Mouse (Mus musculus): ENCODE results near the gene Camsap3. TPM values are rescaled to one million over a fixed set of nuclear protein-coding genes. Genes with fewer than 3 reads are reported as not detected.

Camsap3 gene
- polyA plus RNA-seq, 2 experiments, result 6.6 to 13.7 TPM

- TF ChIP-seq POLR2A (IDR thresholded peaks at IDR 0.05; ENCODE audit: borderline replicate concordance, extremely low read depth, insufficient read depth, insufficient read length), result no peak
- H3K4me2 ChIP-seq (replicated peaks; ENCODE audit: low read depth, low read length, severe bottlenecking), result no peak overlapping the region
- H3K4me1 ChIP-seq (ENCODE audit: control insufficient read depth, insufficient read depth, low read length), result no peaks in the 10 kb centered on the region
- DNase-seq (ENCODE audit: low spot score), result no peak
- H3K4me3 ChIP-seq (replicated peaks; ENCODE audit: low read length), result no peak overlapping the region
- no peaks in the 10 kb centered on the region for H3K27me3 ChIP-seq (ENCODE audit: control insufficient read depth, insufficient read depth, low read length)
- no peak overlapping the region for H3K27ac ChIP-seq (replicated peaks; ENCODE audit: low read depth, low read length)
- no peaks in the 10 kb centered on the region for H3K9me3 ChIP-seq (ENCODE audit: control insufficient read depth, low read length)
- ATAC-seq (ENCODE audit: low FRiP score, low read depth), result no peak
- H3K9ac ChIP-seq (ENCODE audit: low read depth, low read length, severe bottlenecking), result no peak overlapping the region
- H3K36me3 ChIP-seq (ENCODE audit: control insufficient read depth, insufficient read depth, low read length), result no peaks in the 10 kb centered on the region
- 69% methylated on average over 11 of the region's 11 CpGs for WGBS
These were observed 67.8 kb downstream of the Camsap3 start for GRCm38 (mm10) chr8:3654726-3655508.

DNA sequence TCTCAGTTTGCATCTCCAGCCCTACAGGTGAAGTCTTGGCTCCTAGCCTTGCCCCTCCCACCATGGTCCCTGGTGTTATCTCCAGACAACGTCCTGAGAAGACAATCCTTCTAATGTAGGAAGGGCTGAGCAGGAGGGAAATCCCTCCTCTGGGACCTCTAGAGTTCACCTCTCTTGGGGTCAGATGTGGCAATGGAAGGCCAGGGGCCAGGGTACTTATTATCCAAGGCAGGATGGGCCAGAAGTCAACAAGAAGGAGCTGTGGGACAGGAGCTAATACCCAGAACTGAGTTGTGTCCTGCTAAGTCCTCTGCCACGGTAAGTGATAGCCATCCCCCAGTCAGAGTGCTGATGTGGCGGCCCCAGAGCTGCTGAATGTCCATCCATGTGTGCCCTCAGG, 68.4 kb downstream of the Camsap3 start, which contains the start of gene Retn:
TSS of gene Retn (plus strand) at position 245 of the 400 bp plus-strand sequence.
- Histone ChIP-seq H3K36me3 (ENCODE audit: control insufficient read depth, insufficient read depth, low read length) (no peaks in the 10 kb centered on the region), H3K4me3 (replicated peaks; ENCODE audit: low read length) (no peak within 1 kb of the TSS), H3K27me3 (ENCODE audit: control insufficient read depth, insufficient read depth, low read length) (no peaks in the 10 kb centered on the region), H3K9ac (ENCODE audit: low read depth, low read length, severe bottlenecking) (no peak within 1 kb of the TSS), H3K4me2 (replicated peaks; ENCODE audit: low read depth, low read length, severe bottlenecking) (no peak within 1 kb of the TSS), H3K4me1 (ENCODE audit: control insufficient read depth, insufficient read depth, low read length) (no peaks in the 10 kb centered on the region), H3K9me3 (ENCODE audit: control insufficient read depth, low read length) (no peaks in the 10 kb centered on the region), H3K27ac (replicated peaks; ENCODE audit: low read depth, low read length) (no peak within 1 kb of the TSS)
- no peak for DNase-seq (ENCODE audit: low spot score)
- 70% methylated on average over 3 of the region's 3 CpGs for WGBS
- no peak for TF ChIP-seq POLR2A (IDR thresholded peaks at IDR 0.05; ENCODE audit: borderline replicate concordance, extremely low read depth, insufficient read depth, insufficient read length)
- no peak for ATAC-seq (ENCODE audit: low FRiP score, low read depth)

- Histone ChIP-seq H3K4me1 (ENCODE audit: control insufficient read depth, insufficient read depth, low read length) (no peaks in the 10 kb centered on the region), H3K4me2 (replicated peaks; ENCODE audit: low read depth, low read length, severe bottlenecking) (no peak overlapping the region), H3K27me3 (ENCODE audit: control insufficient read depth, insufficient read depth, low read length) (no peaks in the 10 kb centered on the region), H3K27ac (replicated peaks; ENCODE audit: low read depth, low read length) (no peak overlapping the region), H3K9ac (ENCODE audit: low read depth, low read length, severe bottlenecking) (no peak overlapping the region), H3K4me3 (replicated peaks; ENCODE audit: low read length) (no peak overlapping the region), H3K9me3 (ENCODE audit: control insufficient read depth, low read length) (no peaks in the 10 kb centered on the region), H3K36me3 (ENCODE audit: control insufficient read depth, insufficient read depth, low read length) (no peaks in the 10 kb centered on the region)
- no peak for TF ChIP-seq POLR2A (IDR thresholded peaks at IDR 0.05; ENCODE audit: borderline replicate concordance, extremely low read depth, insufficient read depth, insufficient read length)
- 26% methylated on average over 7 of the region's 7 CpGs for WGBS
- DNase-seq (ENCODE audit: low spot score) (no peak), ATAC-seq (ENCODE audit: low FRiP score, low read depth) (no peak; the same call in 1 of the 2 replicates)
These were observed 69.8 kb downstream of the Camsap3 start for GRCm38 (mm10) chr8:3656725-3657381.

Other genes starting within 250 kb of the Camsap3 start
- 0.13 and 0.18 TPM in 2 replicates for gene A430078G23Rik, start 233.9 kb upstream of the Camsap3 start, polyA plus RNA-seq (2012; rRNA removed)
- 0.22 TPM in 1 of 2 replicates, not detected in the other for gene A430078G23Rik, start 233.9 kb upstream of the Camsap3 start, polyA plus RNA-seq (2014; fragmentation: Nextera tagmentation; extraction: Ambion mirVana)
- 23.1 and 26.3 TPM in 2 replicates for gene Arhgef18, start 194.3 kb upstream of the Camsap3 start, polyA plus RNA-seq (2012; rRNA removed)
- 9.4 and 12.3 TPM in 2 replicates for gene Arhgef18, start 194.3 kb upstream of the Camsap3 start, polyA plus RNA-seq (2014; fragmentation: Nextera tagmentation; extraction: Ambion mirVana)
- 6.0 and 7.7 TPM in 2 replicates for gene Pex11g, start 119.6 kb upstream of the Camsap3 start, polyA plus RNA-seq (2012; rRNA removed)
- 2.7 and 4.7 TPM in 2 replicates for gene Pex11g, start 119.6 kb upstream of the Camsap3 start, polyA plus RNA-seq (2014; fragmentation: Nextera tagmentation; extraction: Ambion mirVana)
- gene Tex45, start 116.4 kb upstream of the Camsap3 start, polyA plus RNA-seq (2012; rRNA removed), result 0.11 and 0.17 TPM in 2 replicates
- not detected in 2 replicates for gene Tex45, start 116.4 kb upstream of the Camsap3 start, polyA plus RNA-seq (2014; fragmentation: Nextera tagmentation; extraction: Ambion mirVana)
- gene Zfp358, start 94.2 kb upstream of the Camsap3 start, polyA plus RNA-seq (2012; rRNA removed), result 76.7 and 125 TPM in 2 replicates
- 27.5 and 27.9 TPM in 2 replicates for gene Zfp358, start 94.2 kb upstream of the Camsap3 start, polyA plus RNA-seq (2014; fragmentation: Nextera tagmentation; extraction: Ambion mirVana)
- 148 and 202 TPM in 2 replicates for gene Mcoln1, start 86.8 kb upstream of the Camsap3 start, polyA plus RNA-seq (2012; rRNA removed)
- gene Mcoln1, start 86.8 kb upstream of the Camsap3 start, polyA plus RNA-seq (2014; fragmentation: Nextera tagmentation; extraction: Ambion mirVana), result 36.6 and 42.3 TPM in 2 replicates
- 51.8 and 64.4 TPM in 2 replicates for gene Pnpla6, start 71.9 kb upstream of the Camsap3 start, polyA plus RNA-seq (2012; rRNA removed)
- gene Pnpla6, start 71.9 kb upstream of the Camsap3 start, polyA plus RNA-seq (2014; fragmentation: Nextera tagmentation; extraction: Ambion mirVana), result 18.8 and 20.7 TPM in 2 replicates
- gene C330021F23Rik, start 19.3 kb upstream of the Camsap3 start, polyA plus RNA-seq (2012; rRNA removed), result 0.41 and 0.92 TPM in 2 replicates
- gene C330021F23Rik, start 19.3 kb upstream of the Camsap3 start, polyA plus RNA-seq (2014; fragmentation: Nextera tagmentation; extraction: Ambion mirVana), result 0.36 and 0.73 TPM in 2 replicates
- gene Xab2, start 34.0 kb downstream of the Camsap3 start, polyA plus RNA-seq (2012; rRNA removed), result 69.5 and 79.7 TPM in 2 replicates
- gene Xab2, start 34.0 kb downstream of the Camsap3 start, polyA plus RNA-seq (2014; fragmentation: Nextera tagmentation; extraction: Ambion mirVana), result 46.7 and 51.1 TPM in 2 replicates
- 24.2 and 55.4 TPM in 2 replicates for gene Pet100, start 34.3 kb downstream of the Camsap3 start, polyA plus RNA-seq (2012; rRNA removed)
- gene Pet100, start 34.3 kb downstream of the Camsap3 start, polyA plus RNA-seq (2014; fragmentation: Nextera tagmentation; extraction: Ambion mirVana), result 94.5 and 98.3 TPM in 2 replicates
- gene Pcp2, start 38.3 kb downstream of the Camsap3 start, polyA plus RNA-seq (2012; rRNA removed), result not detected in 2 replicates
- 0.14 TPM in 1 of 2 replicates, not detected in the other for gene Pcp2, start 38.3 kb downstream of the Camsap3 start, polyA plus RNA-seq (2014; fragmentation: Nextera tagmentation; extraction: Ambion mirVana)
- 61.6 and 88.2 TPM in 2 replicates for gene Stxbp2, start 43.7 kb downstream of the Camsap3 start, polyA plus RNA-seq (2012; rRNA removed)
- 29.1 and 31.7 TPM in 2 replicates for gene Stxbp2, start 43.7 kb downstream of the Camsap3 start, polyA plus RNA-seq (2014; fragmentation: Nextera tagmentation; extraction: Ambion mirVana)
- 0.08 and 0.35 TPM in 2 replicates for gene Retn, start 68.5 kb downstream of the Camsap3 start, polyA plus RNA-seq (2012; rRNA removed)
- gene Retn, start 68.5 kb downstream of the Camsap3 start, polyA plus RNA-seq (2014; fragmentation: Nextera tagmentation; extraction: Ambion mirVana), result not detected in 2 replicates
- gene Mcemp1, start 78.5 kb downstream of the Camsap3 start, polyA plus RNA-seq (2012; rRNA removed), result 0.14 and 0.34 TPM in 2 replicates
- 0.26 and 0.29 TPM in 2 replicates for gene Mcemp1, start 78.5 kb downstream of the Camsap3 start, polyA plus RNA-seq (2014; fragmentation: Nextera tagmentation; extraction: Ambion mirVana)
- gene Fcor, start 85.1 kb downstream of the Camsap3 start, polyA plus RNA-seq (2012; rRNA removed), result 7.3 and 7.9 TPM in 2 replicates
- 14.1 and 18.2 TPM in 2 replicates for gene Fcor, start 85.1 kb downstream of the Camsap3 start, polyA plus RNA-seq (2014; fragmentation: Nextera tagmentation; extraction: Ambion mirVana)
- gene Trappc5, start 89.0 kb downstream of the Camsap3 start, polyA plus RNA-seq (2012; rRNA removed), result 40.5 and 41.2 TPM in 2 replicates
- 28.8 and 31.7 TPM in 2 replicates for gene Trappc5, start 89.0 kb downstream of the Camsap3 start, polyA plus RNA-seq (2014; fragmentation: Nextera tagmentation; extraction: Ambion mirVana)
- 0.19 and 0.23 TPM in 2 replicates for gene Fcer2a, start 106.9 kb downstream of the Camsap3 start, polyA plus RNA-seq (2012; rRNA removed)
- 0.25 and 0.37 TPM in 2 replicates for gene Fcer2a, start 106.9 kb downstream of the Camsap3 start, polyA plus RNA-seq (2014; fragmentation: Nextera tagmentation; extraction: Ambion mirVana)
- not detected in 2 replicates for gene Clec4g, start 133.4 kb downstream of the Camsap3 start, polyA plus RNA-seq (2012; rRNA removed)
- gene Clec4g, start 133.4 kb downstream of the Camsap3 start, polyA plus RNA-seq (2014; fragmentation: Nextera tagmentation; extraction: Ambion mirVana), result 0.25 TPM in 1 of 2 replicates, not detected in the other
- 0.17 and 0.19 TPM in 2 replicates for gene Cd209a, start 161.7 kb downstream of the Camsap3 start, polyA plus RNA-seq (2012; rRNA removed)
- gene Cd209a, start 161.7 kb downstream of the Camsap3 start, polyA plus RNA-seq (2014; fragmentation: Nextera tagmentation; extraction: Ambion mirVana), result 0.65 and 0.67 TPM in 2 replicates

Data from limb, embryonic 14.5 days (tissue).